In the genomic region with DNA sequence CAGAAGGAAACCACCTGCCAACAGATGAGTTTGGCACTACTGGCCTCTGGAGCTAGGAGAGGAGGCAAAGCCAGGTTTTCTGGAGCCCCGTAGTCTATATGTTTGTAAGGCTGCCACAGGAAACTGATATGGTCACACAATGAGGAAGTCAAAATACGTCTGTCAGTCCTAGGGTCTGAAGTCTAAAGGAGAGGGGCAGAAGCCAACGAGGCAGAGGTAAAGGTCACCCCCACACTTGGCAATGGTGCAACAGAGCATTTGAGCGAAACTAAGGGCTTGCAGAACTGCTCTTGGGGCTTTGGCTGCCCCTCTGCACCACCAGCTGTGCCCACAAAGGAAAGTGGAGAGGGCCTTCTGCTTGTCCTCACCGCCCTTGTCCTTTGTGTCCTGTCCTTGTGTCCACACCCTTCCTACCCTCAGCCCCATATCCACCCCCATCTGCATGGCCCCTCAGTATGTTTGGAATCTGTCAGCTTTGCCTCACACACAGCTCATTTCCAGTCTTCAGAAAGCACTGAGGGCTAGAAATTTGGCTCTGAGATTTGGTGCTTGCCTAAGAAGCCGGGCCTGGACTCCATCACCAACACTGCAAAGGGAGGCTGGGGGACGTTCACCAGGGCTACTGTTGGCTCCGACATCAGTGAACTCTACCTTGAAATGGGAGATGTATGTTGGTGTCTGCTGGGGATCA, we compare ENCODE assay signal across 18 mouse cellular contexts. TPM values are rescaled to one million over a fixed set of nuclear protein-coding genes. Genes with fewer than 3 reads are reported as not detected.
DNase-seq lines count a peak whose midpoint lies in the region; ATAC-seq lines count a peak whose summit lies in the region.
"Had no signal": no experiment of that assay in that cellular context is flagged by ENCODE, and none has a peak within 500 bp of the region (broad histone marks: within the 10 kb centered on the region; RNA-seq: fewer than 3 reads in every experiment).

No protein-coding gene starts in this region.

- no peak overlapping the region for H3K4me2 ChIP-seq in liver, embryonic 16.5 days (ENCODE audit: low read depth, low read length)
- H3K4me2 ChIP-seq: forebrain, embryonic 15.5 days; hindbrain, embryonic 12.5 days; liver, embryonic 15.5 days; midbrain, embryonic 15.5 days had no signal

- no peak overlapping the region for H3K9ac ChIP-seq in liver, embryonic 16.5 days (ENCODE audit: low read depth, low read length)
- H3K9ac ChIP-seq: forebrain, embryonic 15.5 days; hindbrain, embryonic 12.5 days; liver, embryonic 15.5 days; midbrain, embryonic 15.5 days had no signal

- intact Hi-C loops in heart, postnatal 36 days (cut with DNase I): no loop called here

- H3K9me3 ChIP-seq in heart, embryonic 10.5 days: no peaks in the 10 kb centered on the region
- no peaks in the 10 kb centered on the region for H3K9me3 ChIP-seq in liver, embryonic 16.5 days (replicated peaks; ENCODE audit: control insufficient read depth, low read length)
- H3K9me3 ChIP-seq: forebrain, embryonic 15.5 days; hindbrain, embryonic 12.5 days; liver, embryonic 15.5 days; midbrain, embryonic 15.5 days had no signal

- H3K27ac ChIP-seq in heart, embryonic 10.5 days: peak overlapping the region; percentile 4; the same call in 1 of the 2 replicates
- no peak overlapping the region for H3K27ac ChIP-seq in liver, embryonic 16.5 days (ENCODE audit: low read length)
- H3K27ac ChIP-seq: forebrain, embryonic 15.5 days; heart, adult 2 months; hindbrain, embryonic 12.5 days; liver, embryonic 15.5 days; midbrain, embryonic 15.5 days had no signal

- no peak for DNase-seq in heart, embryonic 10.5 days (ENCODE audit: low spot score)
- DNase-seq in heart, postnatal 36 days: no peak
- DNase-seq in liver: no peak
- DNase-seq in lung, postnatal 10 days: peak; percentile 81
- DNase-seq in splenic B cell, adult 2 months (ENCODE audit: low read depth, low spot score): peak; percentile 38
- no peak for DNase-seq in adrenal gland, postnatal 4 days (ENCODE audit: low spot score in 2 of 2)
- no peak for DNase-seq in layer of hippocampus, adult 9-10 months (ENCODE audit: low spot score)
- DNase-seq: adrenal gland, adult 2 months; cerebellum, adult 2 months; heart, adult 2 months; kidney, adult 2 months; kidney, postnatal 36 days; thymus, adult 2 months had no signal

- no peak overlapping the region for H3K4me3 ChIP-seq in heart, embryonic 10.5 days
- H3K4me3 ChIP-seq in liver, embryonic 16.5 days (ENCODE audit: low read depth, low read length): no peak overlapping the region
- H3K4me3 ChIP-seq: forebrain, embryonic 15.5 days; heart, adult 2 months; hindbrain, embryonic 12.5 days; liver, embryonic 15.5 days; midbrain, embryonic 15.5 days had no signal

- H3K36me3 ChIP-seq in heart, embryonic 10.5 days: peaks cover 30% of the 10 kb centered on the region
- no peaks in the 10 kb centered on the region for H3K36me3 ChIP-seq in liver, embryonic 16.5 days (ENCODE audit: control insufficient read depth, insufficient read depth)
- no peaks in the 10 kb centered on the region for H3K36me3 ChIP-seq in splenic B cell, adult 2 months (ENCODE audit: control insufficient read depth, insufficient read depth, low read length, poor library complexity, severe bottlenecking)
- H3K36me3 ChIP-seq: liver, embryonic 15.5 days had no signal

- WGBS in heart, embryonic 10.5 days: 66% methylated on average over 8 of the region's 8 CpGs
- WGBS in liver, embryonic 16.5 days (ENCODE audit: insufficient replicate concordance): 35% methylated on average over 8 of the region's 8 CpGs

- 0 out of 2 replicates have a peak, but pooled peaks have one; percentile 11 for ATAC-seq in liver, embryonic 16.5 days (ENCODE audit: low read depth)
- ATAC-seq: forebrain, embryonic 15.5 days; midbrain, embryonic 15.5 days had no signal

- H3K27me3 ChIP-seq in heart, embryonic 10.5 days (ENCODE audit: insufficient read depth, poor library complexity, severe bottlenecking): no peaks in the 10 kb centered on the region
- no peaks in the 10 kb centered on the region for H3K27me3 ChIP-seq in liver, embryonic 16.5 days (ENCODE audit: control insufficient read depth, insufficient read depth, low read depth, low read length)
- H3K27me3 ChIP-seq in splenic B cell, adult 2 months (ENCODE audit: control insufficient read depth, insufficient read depth, low read length, poor library complexity, severe bottlenecking): no peaks in the 10 kb centered on the region
- H3K27me3 ChIP-seq: forebrain, embryonic 15.5 days; hindbrain, embryonic 12.5 days; liver, embryonic 15.5 days; midbrain, embryonic 15.5 days had no signal

- H3K4me1 ChIP-seq in heart, embryonic 10.5 days: peaks cover 15% of the 10 kb centered on the region
- peaks cover 2% of the 10 kb centered on the region; the same call in 1 of the 2 replicates for H3K4me1 ChIP-seq in liver, embryonic 16.5 days (ENCODE audit: control insufficient read depth, low read depth, low read length)
- H3K4me1 ChIP-seq: forebrain, embryonic 15.5 days; hindbrain, embryonic 12.5 days; liver, embryonic 15.5 days; midbrain, embryonic 15.5 days had no signal

RNA-seq across cellular contexts. Expression of gene Specc1l, which starts 24.4 kb away (rescaled TPM):
- 27.4 and 27.5 TPM in 2 replicates for polyA plus RNA-seq in heart, embryonic 10.5 days (2016; fragmentation: Nextera tagmentation; extraction: Ambion mirVana)
- 10 to 100 TPM; 42.7 to 43.1 TPM for total RNA-seq in heart, postnatal 36 days (2021)
- polyA plus RNA-seq in liver, embryonic 16.5 days (2015; fragmentation: Nextera tagmentation; extraction: Ambion mirVana): 5.6 and 6.7 TPM in 2 replicates
- 10 to 100 TPM; 65.2 to 65.7 TPM for total RNA-seq in adrenal gland, postnatal 4 days (2021)

Comparison
In these comparisons a context has a peak if more than half of its experiments do, and no peak if none do; other contexts are left out.
1. DNase-seq: peak in lung, postnatal 10 days (single experiment) and splenic B cell, adult 2 months (single experiment); none in heart, embryonic 10.5 days (single experiment), heart, postnatal 36 days (0 of 2), liver (single experiment), adrenal gland, postnatal 4 days (0 of 2) and layer of hippocampus, adult 9-10 months (single experiment).